Mouse (Mus musculus): ENCODE measurements at regions not wholly inside any gene's neighbourhood (a gene's known extent, or its start where the extent isn't known, plus 50 kb on each side); places are given as distances from the start of the nearest gene placed in this dataset.

GRCm38 (mm10) chr3:60138319-60138718 is 56.6 kb downstream of the Sucnr1 start:
- DNase-seq: no peak

DNA sequence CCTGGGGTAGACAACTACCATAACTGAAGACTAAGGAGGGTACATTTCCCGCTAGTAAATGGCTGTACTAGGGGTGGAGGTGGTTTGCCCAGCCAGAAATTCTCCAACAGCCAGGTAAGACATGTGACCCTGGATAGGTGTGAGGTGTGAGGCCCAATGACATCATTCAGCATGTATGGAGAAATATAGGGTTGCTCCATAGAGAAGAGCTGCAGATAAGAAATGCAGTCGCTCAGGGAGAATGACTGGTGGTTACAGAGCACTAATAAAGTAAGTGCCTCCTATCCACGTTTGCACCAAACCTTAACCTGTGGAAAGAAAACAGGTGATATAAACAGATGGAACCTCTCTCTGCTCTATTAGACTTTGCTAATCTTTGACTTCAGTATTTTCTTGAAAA is 78.2 kb downstream of the Sucnr1 start:
- no peak for DNase-seq

- no peak for DNase-seq
Measured at GRCm38 (mm10) chr3:60167633-60168032, 86.0 kb downstream of the Sucnr1 start.

GRCm38 (mm10) chr3:60168135-60168926 is 86.7 kb downstream of the Sucnr1 start:
- no peak for DNase-seq

DNA sequence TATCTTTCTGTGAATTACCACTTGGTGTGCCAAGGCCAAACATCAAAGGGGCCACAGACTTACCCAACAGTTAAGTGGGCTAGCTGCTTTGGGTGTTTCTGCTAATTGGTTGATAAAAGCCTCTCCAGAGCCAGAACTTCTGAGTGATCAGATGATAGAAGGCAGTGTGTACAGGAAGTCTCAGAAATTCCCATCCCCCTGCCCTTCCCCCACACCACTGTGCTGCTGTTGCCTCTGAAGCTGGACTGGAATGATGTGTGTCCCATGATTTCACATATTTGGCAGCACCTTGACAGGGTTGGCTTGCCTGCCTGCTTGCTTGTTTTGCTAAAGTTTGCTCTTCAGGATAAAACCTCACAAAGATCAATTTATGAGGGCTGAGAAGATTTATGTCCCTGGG is 87.9 kb downstream of the Sucnr1 start:
- no peak for DNase-seq

GRCm38 (mm10) chr3:60184481-60184880 is 102.8 kb downstream of the Sucnr1 start:
- no peak for DNase-seq

DNA sequence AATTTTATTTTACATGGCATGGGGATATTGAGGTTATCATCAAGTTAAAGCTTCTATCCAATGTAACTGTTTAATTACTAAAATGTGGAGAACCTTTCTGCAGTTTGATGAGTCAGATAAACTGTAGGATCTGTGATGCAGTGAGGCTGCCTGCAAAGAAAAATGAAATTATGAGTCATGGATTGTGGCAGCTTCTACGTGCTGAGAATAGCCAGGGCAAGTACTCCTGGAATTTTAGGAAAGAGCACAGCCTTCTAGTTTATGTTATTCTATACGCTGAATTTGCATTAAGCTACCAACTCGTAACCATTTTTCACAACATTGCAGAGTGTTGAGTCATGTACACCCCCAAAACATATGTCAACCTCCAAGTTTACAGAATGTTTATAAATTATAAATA is 114.4 kb downstream of the Sucnr1 start:
- DNase-seq: no peak

- DNase-seq: no peak
Measured at GRCm38 (mm10) chr3:60207936-60208335, 126.3 kb downstream of the Sucnr1 start.

DNA sequence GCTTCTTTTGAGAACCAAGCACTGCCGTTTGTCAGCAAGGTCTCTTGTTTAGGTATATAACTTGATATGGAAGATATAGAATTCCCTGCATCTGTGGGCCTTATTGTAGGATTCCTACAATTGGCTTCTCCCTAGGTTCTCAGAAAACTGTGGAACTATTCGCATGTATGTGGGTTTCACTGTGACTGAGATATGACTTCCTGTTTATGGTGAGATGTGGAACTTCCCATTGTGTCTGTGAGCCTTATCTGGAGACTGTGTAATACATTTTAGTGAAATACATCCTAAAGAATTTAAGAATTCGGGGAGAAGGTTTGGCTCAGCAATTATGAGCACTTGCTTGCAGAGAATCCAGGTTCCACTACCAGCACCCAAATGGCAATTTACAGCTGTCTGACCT is 137.3 kb downstream of the Sucnr1 start:
- DNase-seq: no peak

DNA sequence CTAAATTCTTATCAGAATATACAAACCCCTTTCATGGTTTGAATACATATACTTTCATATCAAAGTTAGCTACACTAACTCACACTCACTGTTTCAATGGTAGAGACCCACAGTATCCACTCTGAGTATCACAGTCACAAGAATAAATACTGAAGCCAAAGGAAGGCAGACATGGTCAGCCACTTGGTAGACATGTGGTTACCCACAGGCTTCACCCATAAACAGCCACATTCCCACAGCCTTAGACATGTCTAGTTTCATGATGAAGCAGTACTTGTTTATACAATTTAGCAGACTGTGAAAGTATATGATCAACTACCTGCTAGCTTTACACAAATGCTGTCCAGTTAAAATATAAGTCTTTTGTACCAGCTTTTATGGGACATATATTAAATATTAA is 159.0 kb downstream of the Sucnr1 start:
- DNase-seq: no peak

GRCm38 (mm10) chr3:60266666-60267415 is 185.2 kb downstream of the Sucnr1 start:
- DNase-seq: no peak

- no peak for DNase-seq
Measured at GRCm38 (mm10) chr3:60267416-60268174, 185.9 kb downstream of the Sucnr1 start.

- no peak for DNase-seq
Measured at GRCm38 (mm10) chr3:60270463-60270862, 188.8 kb downstream of the Sucnr1 start.

GRCm38 (mm10) chr3:60273744-60274143 is 192.1 kb downstream of the Sucnr1 start:
- DNase-seq: no peak

DNA sequence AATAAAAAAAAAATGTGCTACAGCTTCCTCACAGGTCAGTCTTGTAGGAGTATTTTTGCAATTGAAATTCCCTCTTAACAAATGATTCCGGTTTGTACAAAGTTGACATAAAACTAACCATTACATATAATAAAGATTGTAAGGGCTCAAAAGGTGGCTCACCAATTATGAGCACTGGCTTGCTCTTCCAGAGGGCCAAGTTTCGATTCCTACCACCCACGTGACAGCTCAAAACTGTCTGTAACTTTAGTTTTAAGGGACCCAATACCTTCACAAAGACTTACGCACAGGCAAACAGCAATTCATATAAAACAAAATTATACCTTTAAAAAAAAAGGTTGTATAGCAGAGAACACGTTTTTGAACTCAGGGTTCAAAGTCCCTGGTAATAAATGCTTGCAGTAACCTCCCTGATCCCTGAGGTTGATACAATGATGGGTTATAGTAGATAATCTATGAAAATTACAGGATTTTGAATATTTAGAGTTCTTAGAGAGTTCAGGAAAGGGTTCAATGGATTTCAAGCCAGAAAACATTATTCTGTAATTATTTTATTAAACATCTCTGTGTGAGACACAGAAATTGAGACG is 193.7 kb downstream of the Sucnr1 start:
- DNase-seq: no peak

DNA sequence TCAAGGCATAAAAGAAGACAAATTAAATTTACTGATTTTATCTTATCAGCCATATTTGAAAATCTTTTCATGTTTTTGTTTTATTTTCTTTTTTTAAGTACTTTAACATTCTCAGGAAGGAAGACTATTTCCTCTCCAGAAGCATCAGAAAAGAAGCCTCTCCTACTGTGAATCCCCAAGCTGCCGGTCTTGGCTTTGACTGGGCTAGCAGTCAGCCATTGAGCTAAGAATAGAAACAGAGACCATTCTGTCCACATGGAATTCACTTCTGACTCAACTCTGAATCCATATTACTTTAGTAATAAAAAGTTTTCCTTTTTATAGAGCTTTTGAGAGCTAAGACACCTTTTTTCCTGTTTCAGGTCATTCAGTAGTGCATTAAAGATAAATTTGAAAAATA is 194.8 kb upstream of the Mbnl1 start:
- DNase-seq: no peak

DNA sequence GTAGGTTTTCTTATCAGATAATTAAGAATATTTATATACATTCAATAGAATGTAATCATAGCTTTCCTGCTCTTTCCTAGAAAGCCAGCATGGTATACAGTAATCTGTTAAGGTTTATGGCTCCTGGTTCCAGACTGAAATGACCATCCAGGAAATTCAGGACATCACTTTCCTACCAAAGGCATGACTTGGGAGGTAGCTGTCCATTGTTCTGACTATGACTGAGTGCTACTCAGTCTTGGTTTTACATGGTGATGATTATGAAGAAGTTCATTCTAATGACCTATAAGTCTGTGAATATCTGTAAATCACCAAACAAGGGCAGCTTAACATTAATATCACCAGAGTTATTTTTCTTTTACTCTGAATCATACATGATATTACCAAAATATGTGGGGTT is 191.4 kb upstream of the Mbnl1 start:
- DNase-seq: no peak

- DNase-seq: no peak
Measured at GRCm38 (mm10) chr3:60281959-60282495, 190.6 kb upstream of the Mbnl1 start.

DNA sequence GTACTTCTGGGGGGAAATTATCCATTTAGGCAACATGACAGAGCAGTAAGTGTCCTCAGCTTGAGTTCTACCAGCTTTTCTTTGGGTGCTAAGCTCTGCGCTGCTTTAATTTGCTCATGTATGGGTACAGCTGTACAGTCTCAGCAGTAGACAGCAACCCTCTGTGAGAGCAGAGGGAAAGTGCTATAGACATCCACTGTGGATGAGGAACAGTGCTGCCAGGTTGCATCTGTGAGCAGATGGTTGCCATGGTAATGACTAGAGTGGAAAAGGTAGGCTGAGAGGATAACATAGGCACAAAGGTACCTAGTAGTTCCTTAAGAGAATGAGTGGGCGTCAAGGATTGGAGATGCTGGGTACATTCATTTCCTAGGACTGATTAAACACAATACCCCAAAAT is 180.5 kb upstream of the Mbnl1 start:
- no peak for DNase-seq

DNA sequence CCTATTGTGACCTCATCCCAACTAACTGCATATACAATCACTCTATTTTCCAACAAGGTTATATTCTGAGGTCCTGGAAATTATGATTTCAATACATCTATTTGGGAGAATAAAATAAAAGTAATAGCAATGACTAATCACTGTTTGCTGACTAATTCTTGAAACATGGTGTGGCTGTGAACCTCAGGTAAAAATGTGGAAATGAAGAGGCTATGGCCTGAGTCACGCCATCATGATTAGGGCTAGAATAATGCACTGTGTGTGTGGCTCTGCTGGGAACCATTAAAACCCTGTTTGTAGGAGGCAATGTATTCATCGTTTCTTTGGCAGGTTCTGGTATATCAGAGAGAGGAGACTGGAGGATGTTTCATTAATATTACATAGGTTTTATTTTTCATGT is 179.7 kb upstream of the Mbnl1 start:
- DNase-seq: no peak

DNA sequence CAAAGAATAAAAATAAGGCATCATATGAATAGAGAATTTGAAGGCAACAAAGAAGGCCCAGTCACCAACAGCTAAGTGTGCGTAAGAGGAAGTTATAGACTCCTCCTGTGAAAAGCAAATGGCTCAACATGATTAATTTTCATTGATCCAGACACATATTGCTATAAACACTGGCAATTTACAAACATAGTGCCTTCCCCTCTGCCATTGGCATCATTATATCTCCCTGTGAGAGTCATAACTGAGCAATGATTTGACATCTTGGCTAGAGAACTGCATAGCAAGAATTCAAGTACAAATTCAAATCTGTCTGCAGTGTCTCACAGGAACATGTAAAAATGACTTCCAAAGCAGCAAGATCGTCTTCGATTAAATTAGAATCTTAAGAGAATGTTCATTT is 167.2 kb upstream of the Mbnl1 start:
- DNase-seq: no peak

DNA sequence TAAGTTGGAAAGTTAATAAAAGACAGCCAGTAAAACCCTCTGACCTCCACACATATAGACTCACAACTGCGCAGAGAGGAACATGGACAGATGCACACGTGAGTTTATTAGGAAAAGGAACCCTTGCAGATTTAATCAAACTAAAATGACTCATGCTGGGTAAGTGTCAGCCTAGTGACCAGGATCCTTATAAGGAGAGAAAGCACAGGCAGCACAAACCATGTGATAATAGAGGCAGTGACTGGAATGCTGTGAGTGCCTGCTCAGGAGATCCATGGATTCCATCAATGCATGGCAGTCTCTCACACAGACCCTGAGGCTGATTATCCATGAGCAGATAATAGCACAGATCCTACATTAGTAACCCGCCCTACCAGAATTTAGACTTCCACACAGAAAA is 162.2 kb upstream of the Mbnl1 start:
- no peak for DNase-seq

GRCm38 (mm10) chr3:60311178-60311577 is 161.5 kb upstream of the Mbnl1 start:
- no peak for DNase-seq

Measured in thymus, postnatal 36 days (tissue).